Mouse (Mus musculus): ENCODE results near the gene Msi2.

GRCm38 (mm10) chr11:88618005-88618501 lies 100.3 kb downstream of the Msi2 start:
- TF ChIP-seq POU5F1 (IDR thresholded peaks at IDR 0.05; ENCODE audit: borderline replicate concordance, low read length) (no peak), CTCF (conservative IDR thresholded peaks at IDR 0.05; ENCODE audit: low read length) (no peak), NANOG (IDR thresholded peaks at IDR 0.05; ENCODE audit: borderline replicate concordance, low read length) (no peak)

All from E14TG2a.4 (cell line).